Mouse (Mus musculus) activated CD4-positive, CD25-positive, alpha-beta regulatory T cell, adult 4 months (primary cell): ENCODE measurements around the gene Tmem185b. TPM values are rescaled to one million over a fixed set of nuclear protein-coding genes. Genes with fewer than 3 reads are reported as not detected.

ENCODE experiments used
- ATAC-seq: one replicate; pipeline ENCODE4 v1.8.0; 2017
- polyA plus RNA-seq, 2 experiments: library from polyadenylated mRNA; unstranded; fragments of 100-300 nt; shearing (Covaris generic); gene quantifications; one replicate each; pipeline ENCODE4 v1.2.1; 2017

Gene Tmem185b
- 10 to 100 TPM; 17.3 to 18.4 TPM for polyA plus RNA-seq

DNA sequence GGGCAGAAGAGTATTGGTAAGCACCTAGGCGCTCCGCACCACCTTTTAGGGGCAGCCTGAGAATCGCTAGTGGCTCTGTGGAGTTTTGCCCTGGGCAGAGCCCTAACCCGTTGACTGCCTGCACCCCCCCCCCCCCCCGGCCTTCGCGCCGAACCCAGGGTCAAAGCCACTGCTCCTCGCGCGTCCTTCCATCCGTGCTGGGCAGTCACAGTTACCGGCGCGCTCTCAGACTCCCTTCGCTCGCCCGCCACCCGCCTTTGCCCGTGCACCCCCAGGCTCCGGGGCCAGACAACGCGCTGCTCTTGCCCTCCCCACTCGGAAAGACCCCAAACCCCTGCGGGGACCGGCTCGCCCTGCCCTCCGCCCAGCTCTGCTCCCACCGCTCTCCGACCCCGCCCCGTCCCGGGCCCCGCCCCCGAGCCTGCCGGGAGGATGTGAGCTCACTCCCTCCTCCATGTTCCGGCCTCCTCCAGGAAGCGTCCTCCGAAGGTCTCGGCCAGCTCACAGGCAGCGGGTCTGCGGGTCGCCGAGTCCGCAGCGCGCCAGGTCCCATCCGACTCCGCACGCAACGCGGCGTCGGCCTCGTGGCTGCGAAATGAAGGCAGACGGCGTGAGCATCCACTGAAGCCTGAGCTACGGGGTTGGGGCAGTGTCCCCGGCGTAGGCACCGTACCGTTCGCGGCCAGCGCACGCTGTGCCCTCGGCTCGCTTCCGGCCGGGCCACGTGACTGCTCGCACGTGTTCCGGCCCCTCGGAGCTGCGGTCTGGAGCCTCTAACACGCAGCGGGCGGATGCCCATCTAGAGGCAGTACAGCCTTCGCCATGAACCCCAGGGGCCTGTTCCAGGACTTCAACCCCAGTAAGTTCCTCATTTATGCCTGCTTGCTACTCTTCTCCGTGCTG lies at the start of gene Tmem185b:
Tmem185b (plus strand) TSS at position 472 of the 903 bp plus-strand sequence.
- ATAC-seq, result peak; percentile 91

DNA sequence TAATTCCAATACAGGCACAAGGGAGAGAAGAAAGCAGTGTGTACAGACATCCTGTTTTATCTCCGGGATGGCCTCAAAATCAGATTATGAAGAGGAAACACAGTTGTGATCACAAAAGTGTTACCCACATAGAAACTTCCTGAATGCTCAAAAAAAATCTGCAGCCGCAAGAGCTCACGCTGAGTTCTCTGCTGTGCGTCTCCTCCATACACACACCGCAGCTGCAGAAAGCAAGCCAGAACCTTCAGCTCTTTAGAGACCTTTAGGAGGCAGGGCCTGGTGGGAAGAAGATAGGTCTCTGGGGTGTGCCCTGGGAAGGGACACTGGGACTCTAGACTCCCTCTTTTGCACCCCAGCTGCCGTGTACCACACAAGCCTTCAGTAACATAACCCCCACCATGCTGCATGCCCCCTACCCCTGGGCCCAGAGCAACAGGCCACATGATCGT lies 49.0 kb upstream of the Tmem185b start:
- peak; percentile 64 for ATAC-seq

DNA sequence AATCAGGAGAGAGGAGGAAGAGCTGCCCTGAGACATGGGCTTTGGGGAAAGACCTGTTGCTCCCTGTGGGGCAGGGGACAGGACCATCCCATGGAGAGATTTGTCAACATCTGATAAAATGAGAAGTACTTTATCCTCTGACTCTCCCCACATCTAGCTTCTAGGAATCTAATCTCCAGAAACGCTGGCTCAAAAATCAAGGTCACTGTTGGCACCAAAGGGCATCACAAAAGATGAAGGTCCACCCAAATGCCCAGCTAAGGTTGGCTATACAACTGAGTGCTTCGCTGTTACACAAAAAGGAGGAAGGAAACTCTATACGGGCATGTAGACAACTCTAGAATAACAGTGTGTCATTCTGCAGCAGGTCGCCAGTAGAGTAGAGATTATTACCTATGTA lies 46.3 kb upstream of the Tmem185b start:
- ATAC-seq, result no peak

DNA sequence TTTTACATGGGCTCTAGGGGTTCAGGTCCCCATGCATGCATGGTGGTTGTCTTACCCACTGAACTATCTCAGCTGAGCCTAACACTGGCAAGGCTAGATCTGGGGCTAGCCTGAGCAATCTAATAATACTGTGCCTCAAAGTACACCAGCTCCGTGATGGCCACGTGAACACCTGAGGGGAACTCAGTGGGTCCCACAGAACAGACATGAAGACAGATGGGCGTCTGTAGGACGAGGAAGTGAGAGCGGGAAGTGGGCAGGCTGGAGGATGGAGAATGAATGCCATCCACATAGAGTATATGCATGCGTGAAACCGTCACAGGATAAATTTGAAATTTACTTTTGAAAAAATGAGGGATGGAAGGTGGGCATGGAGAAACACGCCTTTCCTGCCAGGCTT lies 45.3 kb upstream of the Tmem185b start:
- ATAC-seq, result no peak

DNA sequence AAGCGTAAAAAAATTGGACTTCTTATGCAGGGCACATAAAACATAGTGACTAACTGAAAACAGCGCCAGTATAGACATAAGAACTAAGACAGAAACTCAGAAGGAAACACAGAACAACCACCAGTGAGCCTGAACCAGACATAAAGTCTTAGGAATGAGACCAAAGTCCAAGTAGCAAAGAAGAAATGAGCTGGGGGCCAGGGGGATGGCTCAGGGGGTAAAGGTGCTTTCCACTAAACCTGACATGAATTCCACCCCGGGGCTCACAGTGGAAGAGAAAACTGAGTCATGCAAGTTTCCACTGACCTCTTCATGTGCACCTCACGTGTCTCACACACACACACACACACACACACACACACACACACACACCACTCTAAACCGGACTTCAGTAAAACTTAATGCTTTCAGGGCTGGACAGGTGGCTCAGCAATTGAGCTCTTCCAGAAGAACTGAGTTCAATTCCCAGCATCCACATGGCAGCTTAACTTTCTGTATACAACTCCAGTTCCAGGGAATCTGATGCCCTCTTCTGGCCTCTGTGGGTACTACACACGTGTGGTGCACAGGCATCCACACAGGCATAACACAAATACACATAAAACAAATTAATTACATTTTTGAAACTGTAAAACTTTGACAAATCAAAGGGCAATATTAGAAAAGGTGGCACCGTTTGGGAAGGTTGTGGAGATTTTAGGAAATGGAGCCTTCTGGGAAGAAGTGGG lies 44.6 kb upstream of the Tmem185b start:
- no peak for ATAC-seq

DNA sequence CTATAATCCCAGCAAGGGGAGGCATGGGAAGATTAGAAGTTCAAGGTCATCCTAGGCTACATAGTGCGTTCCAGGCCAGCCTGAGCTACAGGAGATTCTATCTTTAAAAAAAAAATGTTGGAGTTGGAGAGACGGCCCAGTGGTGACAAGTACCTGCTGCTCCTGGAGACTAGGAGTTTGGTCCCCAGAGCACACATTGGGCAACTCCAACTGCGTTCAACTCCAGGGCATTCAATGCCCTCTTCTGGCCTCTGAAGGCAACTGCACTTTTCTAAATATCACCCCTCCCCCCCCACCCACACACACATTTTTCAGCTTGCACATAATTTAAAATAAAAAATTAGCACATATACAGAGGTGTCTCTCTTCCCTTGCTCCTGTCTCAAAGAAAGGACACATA lies 43.1 kb upstream of the Tmem185b start:
- ATAC-seq, result no peak

DNA sequence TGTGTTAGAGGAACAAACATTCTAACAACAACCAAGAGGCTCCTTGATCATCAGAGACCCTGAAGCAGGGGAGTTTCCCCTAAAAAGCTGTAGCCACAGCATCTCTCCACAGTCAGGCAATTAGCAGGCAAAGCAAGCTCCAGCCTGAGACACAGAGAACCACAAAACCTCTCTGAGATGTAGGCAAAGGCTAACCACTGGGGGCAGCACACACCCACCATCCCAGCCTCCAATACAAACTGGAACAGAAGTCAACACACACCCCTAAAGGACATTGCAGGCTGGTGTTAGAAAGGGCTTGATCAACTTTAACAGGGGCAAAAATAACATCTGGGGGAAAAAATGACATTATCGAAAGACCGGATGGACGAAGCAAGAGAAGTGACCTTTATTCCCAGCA lies 41.5 kb upstream of the Tmem185b start:
- ATAC-seq, result peak; percentile 36

DNA sequence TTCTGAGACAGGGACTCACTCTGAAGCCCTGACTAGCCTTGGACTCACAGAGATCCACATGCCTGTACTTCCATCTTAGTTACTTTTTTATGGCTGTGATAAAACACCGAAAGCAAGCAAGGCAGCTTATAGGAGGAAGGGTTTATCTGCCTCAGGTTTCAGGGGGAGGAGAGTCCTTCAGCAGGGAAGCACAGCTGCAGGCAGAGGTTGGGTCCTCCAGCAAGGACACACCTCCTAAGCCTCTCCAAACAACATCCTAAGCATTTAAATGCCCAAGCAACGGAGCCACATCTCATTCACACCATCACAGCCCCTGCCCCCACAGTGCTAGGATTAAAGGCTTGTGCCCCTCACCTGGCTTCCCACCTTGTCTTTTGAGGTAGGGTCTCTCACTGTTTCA lies 40.1 kb upstream of the Tmem185b start:
- ATAC-seq, result no peak

DNA sequence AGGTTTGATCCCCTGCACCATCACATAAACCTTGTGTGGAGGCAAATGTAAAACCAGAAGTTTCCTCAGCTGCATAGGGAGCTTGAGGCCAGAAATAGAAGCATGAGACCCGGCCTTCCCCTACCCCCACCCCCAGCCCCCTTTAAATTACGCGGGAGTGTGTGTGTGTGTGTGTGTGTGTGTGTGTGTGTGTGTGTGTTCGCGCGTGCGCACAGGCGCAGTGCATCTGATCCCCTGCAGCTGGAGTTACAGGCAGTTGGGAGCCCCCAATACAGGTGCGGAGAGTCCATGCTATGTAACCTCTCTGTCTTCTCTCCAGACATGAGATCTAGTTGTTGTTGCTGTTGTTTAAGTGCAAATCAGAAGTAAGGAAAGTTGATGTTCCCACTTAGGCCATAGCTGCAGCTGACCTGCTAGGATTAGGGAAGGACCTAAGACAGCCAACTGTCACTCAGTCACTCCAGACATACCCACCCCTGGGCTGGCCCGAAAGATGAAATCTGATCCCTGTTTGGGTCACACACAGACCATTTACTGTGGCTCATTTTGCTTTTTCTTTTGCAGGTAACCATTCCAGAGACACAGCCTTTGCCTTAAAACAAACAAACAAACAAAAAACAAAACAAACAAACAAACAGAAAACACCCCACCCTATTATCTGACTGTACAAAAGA lies 37.9 kb upstream of the Tmem185b start:
- no peak for ATAC-seq

DNA sequence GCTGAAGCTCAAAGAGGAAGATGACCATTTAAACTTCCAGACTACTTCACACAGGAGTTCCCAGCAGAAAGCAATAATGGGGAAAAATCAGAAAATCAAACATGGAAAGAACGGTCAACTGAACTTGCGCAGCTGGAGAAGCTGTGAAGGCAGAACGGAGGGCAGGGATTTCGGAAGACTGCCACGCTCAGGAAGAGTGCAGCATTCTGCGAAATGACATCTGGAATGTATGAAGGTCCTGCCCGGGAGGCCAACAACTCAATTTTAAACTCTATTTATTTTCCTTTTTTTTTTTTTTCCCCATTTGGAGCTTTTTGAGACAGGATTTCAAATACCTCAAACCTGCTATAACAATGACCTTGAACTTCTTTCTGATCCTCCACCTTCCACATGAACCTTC lies 35.2 kb upstream of the Tmem185b start:
- no peak for ATAC-seq

DNA sequence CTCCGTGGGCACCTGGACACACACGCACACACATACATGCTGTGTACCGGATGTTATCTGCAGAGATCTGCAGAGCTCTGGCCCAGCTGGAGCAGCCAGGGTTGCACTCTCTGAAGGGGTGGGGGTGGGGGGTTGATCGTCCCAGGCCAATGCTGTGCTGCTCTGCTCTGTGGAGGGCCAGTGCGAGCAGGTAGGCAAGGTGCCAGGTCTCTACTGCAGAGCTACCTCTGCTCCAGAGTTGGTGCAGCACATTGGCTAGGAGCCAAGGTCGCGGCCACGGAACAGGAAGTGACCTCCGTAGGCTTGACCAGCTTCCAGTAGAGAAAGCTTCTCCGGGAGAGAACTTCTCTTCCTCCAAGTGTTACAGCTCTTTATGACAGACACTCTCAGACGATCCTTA lies 33.9 kb upstream of the Tmem185b start:
- ATAC-seq, result peak; percentile 49

DNA sequence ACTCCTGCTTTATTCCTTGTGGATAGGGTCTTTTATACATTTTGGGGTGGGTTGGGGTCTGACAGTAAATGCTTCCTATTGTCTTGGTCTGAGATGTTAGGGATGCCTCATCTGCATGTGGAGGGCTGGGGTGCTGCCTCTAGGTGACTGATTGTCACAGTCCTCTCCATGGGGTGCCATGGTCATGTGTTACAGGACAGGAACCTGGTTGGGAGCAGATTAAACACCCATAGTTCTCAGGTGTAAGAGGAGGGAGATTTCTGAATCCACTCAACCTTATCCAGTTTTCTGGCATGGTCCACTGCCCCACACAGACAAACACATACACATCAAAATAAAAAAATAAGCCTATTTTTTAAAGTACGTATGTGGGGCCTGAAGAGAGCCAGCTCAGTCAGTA lies 33.5 kb upstream of the Tmem185b start:
- ATAC-seq, result no peak

DNA sequence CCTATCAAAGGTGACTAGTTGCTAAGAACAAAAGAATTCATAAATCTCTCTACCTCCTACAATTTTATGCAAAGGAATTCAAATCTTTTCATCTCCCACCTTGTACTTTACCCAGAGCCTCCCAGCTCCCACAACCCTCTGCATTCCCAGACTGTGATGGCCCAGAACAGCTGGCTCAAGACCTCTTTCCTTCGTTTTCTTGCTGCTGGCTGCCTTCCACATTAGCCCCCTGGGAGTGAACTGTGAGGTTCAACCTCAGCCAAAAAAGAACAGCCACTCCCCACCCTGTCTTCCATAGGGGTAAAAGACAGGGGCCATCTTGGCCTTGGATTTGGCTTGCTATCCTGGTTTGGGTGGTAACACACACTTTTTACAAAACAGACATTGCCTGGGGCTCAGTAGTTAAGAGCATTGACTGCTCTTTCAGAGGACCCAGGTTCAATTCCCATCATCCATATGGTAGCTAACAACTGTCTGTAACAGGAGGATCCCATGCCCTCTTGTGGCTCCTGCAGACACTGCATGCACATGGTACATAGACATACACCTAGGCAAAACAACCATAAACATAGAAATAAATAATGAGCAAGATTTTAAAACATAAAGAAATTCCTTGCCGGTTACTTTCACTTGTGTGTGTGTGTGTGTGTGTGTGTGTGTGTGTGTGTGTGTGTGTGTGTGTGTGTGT lies 31.8 kb upstream of the Tmem185b start:
- ATAC-seq, result no peak

DNA sequence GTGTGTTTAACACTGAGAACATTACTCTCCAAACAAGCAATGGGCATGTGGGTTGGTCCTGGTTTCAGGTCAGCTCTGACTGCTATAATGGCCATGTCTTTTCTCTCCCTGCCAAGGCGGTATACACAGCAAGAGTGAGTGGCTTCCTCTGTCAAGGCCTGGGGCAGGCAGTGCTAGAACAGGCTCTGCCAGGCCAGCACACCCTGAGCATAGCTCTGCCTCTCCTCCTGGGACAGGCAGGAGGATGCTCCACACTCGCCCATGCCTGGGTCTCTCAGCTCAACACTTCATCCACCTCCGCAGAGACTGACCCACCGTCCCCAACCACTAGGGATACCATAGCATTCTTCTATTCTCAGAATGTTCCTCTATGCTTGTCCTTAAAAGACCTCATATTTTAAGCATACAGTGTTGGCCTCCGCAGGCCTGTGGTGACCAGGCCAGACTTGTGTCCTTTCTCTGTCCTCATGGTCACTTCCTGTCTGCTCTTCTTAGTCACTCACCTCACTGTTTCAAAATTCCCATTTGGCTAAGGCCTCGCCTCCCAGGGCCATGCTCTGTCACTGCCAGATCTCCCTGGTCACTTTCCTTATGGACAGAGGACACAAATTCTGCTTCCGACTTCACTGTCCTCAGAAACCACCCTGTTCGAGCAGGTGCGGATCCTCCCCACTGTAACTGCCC lies 31.1 kb upstream of the Tmem185b start:
- no peak for ATAC-seq

DNA sequence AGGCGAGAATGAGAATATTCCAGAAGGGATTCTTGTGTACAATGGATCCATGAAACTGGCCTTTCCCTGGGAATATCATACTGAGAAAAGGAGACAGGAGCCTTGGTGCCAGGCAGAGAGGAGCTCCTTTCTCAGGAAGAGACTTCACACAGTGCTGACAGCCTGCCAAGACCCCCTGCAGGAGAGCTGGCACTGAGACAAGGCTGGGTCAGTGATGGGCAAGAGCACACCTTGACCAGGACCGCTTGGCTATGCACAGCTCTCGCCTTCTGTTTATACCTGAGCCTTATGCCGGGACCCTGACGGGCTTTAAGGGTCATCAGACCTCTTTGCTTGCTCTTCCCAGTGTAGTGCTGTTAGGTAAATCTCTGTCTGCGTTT lies 30.6 kb upstream of the Tmem185b start:
- no peak for ATAC-seq

DNA sequence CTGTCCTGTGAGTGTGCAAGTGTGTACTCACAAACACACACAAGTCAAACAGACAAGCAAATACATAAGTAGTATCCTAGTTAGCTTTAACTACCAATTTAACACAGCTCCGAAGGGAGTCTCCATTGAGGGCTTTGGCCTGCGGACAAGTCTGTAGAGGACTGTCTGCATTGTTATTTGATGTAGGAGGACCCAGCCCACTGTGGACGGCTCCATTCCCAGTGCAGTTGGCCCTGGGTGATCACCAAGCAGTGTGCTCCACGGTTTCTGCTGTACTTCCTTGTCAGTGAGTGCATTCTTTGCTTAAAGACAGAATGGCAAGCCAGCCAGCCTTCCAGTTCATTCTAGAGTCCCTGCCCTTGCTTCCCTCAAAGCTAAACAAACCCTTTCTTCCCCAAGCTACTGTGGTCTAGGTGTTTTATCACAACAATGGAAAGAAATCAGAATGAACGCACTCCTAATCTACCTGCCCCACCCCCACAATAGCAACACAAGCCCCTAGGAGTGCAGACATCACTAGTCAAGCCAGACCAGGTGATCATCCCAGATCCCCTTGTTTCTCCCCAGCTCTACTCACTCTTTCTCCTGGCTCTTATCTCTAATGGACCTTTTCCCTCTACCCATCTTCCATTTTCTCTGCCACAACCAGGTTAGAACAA lies 28.5 kb upstream of the Tmem185b start:
- no peak for ATAC-seq

DNA sequence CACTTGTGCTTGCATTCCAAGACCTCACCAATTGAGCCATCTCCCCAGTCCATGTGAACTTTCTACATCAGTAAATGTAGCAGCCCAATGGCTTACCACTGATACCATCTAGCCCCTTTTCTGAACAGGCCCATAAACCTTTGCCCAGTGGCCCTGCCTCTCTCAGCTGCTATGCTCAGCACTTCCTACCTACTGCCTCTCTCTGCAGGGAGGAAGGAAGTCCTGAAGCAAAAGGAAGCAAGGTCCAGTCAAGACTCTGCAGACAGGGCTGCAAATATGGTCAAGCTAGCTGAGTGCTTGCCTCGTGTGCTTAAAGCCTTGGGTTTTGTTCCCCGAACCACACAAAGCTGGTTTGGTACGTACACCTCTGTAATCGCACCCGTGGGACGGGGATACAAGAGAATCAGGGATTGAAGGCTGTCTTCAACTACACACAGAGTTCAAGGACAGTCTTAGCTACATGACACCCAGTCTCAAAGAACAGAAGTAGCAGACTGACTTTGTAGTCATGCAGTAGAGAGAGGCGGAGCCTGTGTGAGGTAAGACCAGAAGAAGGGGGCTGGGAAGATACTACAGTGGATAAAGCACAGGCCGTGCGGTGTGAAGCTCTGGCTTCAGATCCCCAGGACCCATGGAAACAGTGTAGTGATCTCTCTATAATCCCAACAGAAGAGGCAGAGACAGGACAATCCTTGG lies 27.3 kb upstream of the Tmem185b start:
- no peak for ATAC-seq

DNA sequence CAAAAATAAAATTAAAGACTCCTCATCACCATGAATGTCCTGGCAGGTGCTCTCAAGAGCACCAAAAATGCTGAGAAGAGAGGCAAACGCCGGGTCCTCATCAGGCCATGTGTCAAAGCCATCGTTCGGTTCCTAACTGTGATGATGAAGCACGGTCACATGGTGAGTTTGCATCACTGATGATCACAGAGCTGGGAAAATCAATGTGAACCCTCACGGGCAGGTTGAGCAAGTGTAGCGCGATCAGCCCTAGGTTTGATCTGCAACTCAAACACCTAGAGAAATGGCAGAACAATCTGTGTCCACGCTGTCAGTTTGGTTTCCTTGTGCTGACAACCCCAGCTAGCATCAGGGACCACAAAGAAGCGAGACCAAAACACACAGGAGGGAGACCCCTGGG lies 26.5 kb upstream of the Tmem185b start:
- no peak for ATAC-seq

DNA sequence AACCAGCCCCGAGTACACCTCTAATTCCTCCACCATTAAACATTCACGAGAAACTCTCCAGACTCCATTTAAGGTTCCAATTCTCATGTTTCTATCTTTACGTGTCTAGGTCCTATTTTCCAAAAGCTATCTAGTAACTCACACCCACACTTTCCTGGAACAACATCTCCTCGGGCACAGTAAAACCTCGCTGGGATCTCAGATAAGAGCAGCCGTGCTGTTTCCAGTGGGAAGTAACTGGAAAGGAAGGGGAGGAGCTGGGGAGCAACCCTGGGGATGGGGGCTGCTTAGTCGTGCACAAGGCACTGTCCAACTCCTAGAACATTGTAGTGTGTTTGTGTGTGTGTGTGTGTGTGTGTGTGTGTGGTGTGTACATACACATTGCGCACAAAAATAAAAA lies 24.1 kb upstream of the Tmem185b start:
- no peak for ATAC-seq

DNA sequence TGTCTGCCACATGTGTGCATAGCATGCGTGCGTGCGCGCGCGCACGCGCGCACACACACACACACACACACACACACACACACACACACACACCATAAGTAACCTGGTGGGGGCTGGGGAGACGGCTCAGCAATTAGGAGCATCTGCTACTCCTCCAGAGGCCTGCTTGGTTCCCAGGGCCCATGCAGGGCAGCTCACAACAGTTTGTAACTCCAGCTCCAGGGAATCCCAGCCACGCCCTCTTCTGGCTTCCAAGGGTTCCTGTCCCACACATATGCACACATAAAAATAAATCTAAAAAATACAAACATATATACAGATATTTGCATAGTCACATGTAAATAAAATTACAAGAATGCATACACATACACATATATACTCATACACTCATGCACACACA lies 23.2 kb upstream of the Tmem185b start:
- no peak for ATAC-seq

DNA sequence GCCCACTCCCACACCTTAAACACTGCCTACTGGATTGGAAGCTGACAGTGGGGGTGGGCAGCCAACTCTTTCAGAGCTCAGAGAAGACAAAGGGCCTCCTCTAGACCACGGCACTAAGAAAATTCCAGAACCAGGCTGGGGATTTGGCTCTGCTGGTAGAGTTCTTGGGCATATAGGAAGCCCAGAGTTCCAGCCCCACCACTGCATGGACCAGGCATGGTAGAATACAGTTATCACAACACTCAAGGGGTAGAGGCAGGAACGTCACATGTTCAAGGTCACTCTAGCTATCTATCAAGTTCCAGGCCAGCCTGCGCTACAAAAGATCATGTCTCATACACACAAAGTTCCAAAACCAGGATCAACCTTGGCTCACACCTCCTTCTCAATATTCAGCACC lies 22.8 kb upstream of the Tmem185b start:
- no peak for ATAC-seq
